Mouse (Mus musculus) lung, embryonic 14.5 days (tissue): Measurements from ENCODE around the gene Tex13c1. TPM values are rescaled to one million over a fixed set of nuclear protein-coding genes. Genes with fewer than 3 reads are reported as not detected.

ENCODE experiments used
- ATAC-seq: fragments of 200-750 bp; cut with Nextera tagmentation; 2 replicates; pipeline ENCODE4 v1.8.0; 2017; ENCODE audit warnings: mild to moderate bottlenecking, moderate TSS enrichment, moderate library complexity; ENCODE audit not compliant: insufficient read depth
- DNase-seq: peaks from one replicate; pipeline ENCODE4 v3.0.0-alpha.2; 2015
- H3K27ac ChIP-seq: fragments of 300-500 bp; sonication (generic); 2 replicates; pipeline ENCODE4 v1.5.1; 2014; ENCODE audit warnings: low read depth, mild to moderate bottlenecking, moderate library complexity
- H3K27me3 ChIP-seq: fragments of 300-500 bp; sonication (generic); 2 replicates; pipeline ENCODE4 v1.6.1; 2014; ENCODE audit warnings: low read length, control low read depth; ENCODE audit not compliant: insufficient read depth
- H3K36me3 ChIP-seq: fragments of 300-500 bp; sonication (generic); 2 replicates; pipeline ENCODE4 v1.6.1; 2014; ENCODE audit warnings: control low read depth; ENCODE audit not compliant: insufficient read depth
- H3K4me1 ChIP-seq: fragments of 300-500 bp; sonication (generic); 2 replicates; pipeline ENCODE4 v1.6.1; 2014; ENCODE audit warnings: antibody characterized with exemption, control low read depth; ENCODE audit not compliant: insufficient read depth
- H3K4me2 ChIP-seq: fragments of 300-500 bp; sonication (generic); 2 replicates; pipeline ENCODE4 v1.6.1; 2014; ENCODE audit warnings: mild to moderate bottlenecking
- H3K4me3 ChIP-seq: fragments of 300-500 bp; sonication (generic); 2 replicates; pipeline ENCODE4 v1.5.1; 2014; ENCODE audit warnings: low read depth, low read length
- H3K9ac ChIP-seq: fragments of 300-500 bp; sonication (generic); 2 replicates; pipeline ENCODE4 v1.6.1; 2014
- H3K9me3 ChIP-seq: fragments of 300-500 bp; sonication (generic); 2 replicates; pipeline ENCODE4 v1.6.1; 2016; ENCODE audit warnings: low read depth, low read length, control low read depth
- CTCF ChIP-seq: IDR thresholded peaks from 2 replicates; pipeline ENCODE4 v1.5.1; 2016; ENCODE audit warnings: antibody characterized with exemption, low read depth
- WGBS: fragments of 180-500 bp; shearing (Covaris S2); extraction: QIAGEN DNeasy Blood & Tissue Kit; methylation state at CpG from one replicate; pipeline ENCODE4 v1.1.7; 2014; 5-methylcytosine and 5-hydroxymethylcytosine counted together
- polyA plus RNA-seq: library from polyadenylated mRNA; unstranded; fragments of >200 nt; fragmentation: Nextera tagmentation; extraction: Ambion mirVana; gene quantifications from 2 replicates; pipeline ENCODE4 v1.2.1, GENCODE M21; 2014

Tex13c1 gene
- polyA plus RNA-seq, result not detected in 2 replicates

- TF ChIP-seq CTCF, result no peak
- H3K9me3 ChIP-seq, result no peaks in the 10 kb centered on the region
- 76% methylated on average over 3 of the region's 3 CpGs for WGBS
- H3K4me1 ChIP-seq, result no peaks in the 10 kb centered on the region
- H3K27me3 ChIP-seq, result no peaks in the 10 kb centered on the region
- DNase-seq, result no peak
- H3K4me2 ChIP-seq, result no peak within 1 kb of the TSS
- no peak within 1 kb of the TSS for H3K9ac ChIP-seq
- no peak within 1 kb of the TSS for H3K27ac ChIP-seq
- H3K4me3 ChIP-seq, result no peak within 1 kb of the TSS
- no peak for ATAC-seq
- no peaks in the 10 kb centered on the region for H3K36me3 ChIP-seq
Observed at GRCm38 (mm10) chrX:43590860-43591259, at the start of gene Tex13c1. TSS of gene Tex13c1 (plus strand) at chrX:43591160.

Other genes with a start within 250 kb of the Tex13c1 start
- gene Tenm1, start 162.0 kb upstream of the Tex13c1 start, polyA plus RNA-seq, result 0.11 and 0.41 TPM in 2 replicates